Mouse (Mus musculus): ENCODE data around the gene Lrrc4b. TPM values are rescaled to one million over a fixed set of nuclear protein-coding genes. Genes with fewer than 3 reads are reported as not detected.

The Lrrc4b gene
- polyA plus RNA-seq, 1 experiment, result not detected

DNA sequence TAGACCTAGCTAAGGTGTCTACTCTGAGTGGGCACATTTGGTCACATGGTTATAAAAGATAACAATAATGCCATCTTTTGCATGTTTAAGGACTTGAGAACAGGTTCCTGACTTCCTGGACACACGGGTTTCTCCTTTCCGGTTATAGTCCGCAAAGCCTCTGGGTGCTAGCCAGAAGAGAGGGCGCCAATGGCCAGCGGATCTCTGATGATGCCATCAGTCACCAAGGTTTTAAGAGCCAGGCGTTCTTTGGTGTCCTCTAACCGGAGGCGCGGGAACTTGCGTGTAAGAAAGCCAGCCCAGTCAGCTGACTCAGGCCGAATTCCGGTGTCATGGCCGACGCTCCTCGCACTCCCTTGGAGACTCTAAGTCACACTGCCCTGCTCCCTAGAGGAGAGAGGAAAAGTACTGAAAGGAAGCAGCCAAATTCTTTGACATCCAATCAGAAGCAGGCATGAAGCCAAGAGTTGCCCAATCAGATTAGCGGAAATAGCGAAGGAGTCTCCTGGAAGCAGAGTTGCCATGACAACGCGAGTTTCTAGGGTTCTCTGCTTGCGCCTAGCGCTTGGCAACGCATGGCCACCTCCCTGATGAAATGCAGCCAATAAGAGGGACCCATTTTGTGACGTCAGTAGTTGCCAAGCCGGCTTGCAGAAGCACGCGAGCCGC is 23.3 kb upstream of the Lrrc4b start:
- Histone ChIP-seq H3K27ac (ENCODE audit: insufficient read depth, low read depth, low read length) (peak overlapping the region; percentile 13; the same call in 1 of the 2 replicates), H3K4me1 (ENCODE audit: control insufficient read depth, insufficient read depth, low read length) (peaks cover 11% of the 10 kb centered on the region), H3K4me3 (ENCODE audit: insufficient read depth, low read length) (peak overlapping the region; percentile 33)
- no peak for TF ChIP-seq POLR2A (IDR thresholded peaks at IDR 0.05; ENCODE audit: borderline replicate concordance, low read depth, low read length)
- TF ChIP-seq CTCF (IDR thresholded peaks at IDR 0.05; ENCODE audit: low read depth, low read length), result no peak

DNA sequence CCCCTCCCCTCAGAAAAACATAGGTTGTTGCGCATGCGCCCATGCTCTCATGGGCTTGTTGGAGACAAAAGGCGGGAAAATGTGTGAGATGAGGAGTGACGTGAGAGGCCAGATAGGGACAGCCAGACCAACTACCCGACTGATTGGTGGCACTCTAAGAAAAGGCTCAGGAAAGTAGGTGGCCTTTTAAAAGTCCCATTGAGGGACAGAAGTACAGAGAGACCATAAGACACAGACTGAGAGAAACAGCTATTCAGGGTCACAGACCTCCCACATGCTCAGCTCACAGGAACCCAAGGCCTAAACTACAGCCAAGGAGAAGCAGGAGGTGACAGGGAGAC is 22.8 kb upstream of the Lrrc4b start:
- H3K4me3 ChIP-seq (ENCODE audit: insufficient read depth, low read length), result peak overlapping the region; percentile 33
- H3K4me1 ChIP-seq (ENCODE audit: control insufficient read depth, insufficient read depth, low read length), result peaks cover 10% of the 10 kb centered on the region
- H3K27ac ChIP-seq (ENCODE audit: insufficient read depth, low read depth, low read length), result no peak overlapping the region
- no peak for TF ChIP-seq POLR2A (IDR thresholded peaks at IDR 0.05; ENCODE audit: borderline replicate concordance, low read depth, low read length)
- TF ChIP-seq CTCF (IDR thresholded peaks at IDR 0.05; ENCODE audit: low read depth, low read length), result no peak

DNA sequence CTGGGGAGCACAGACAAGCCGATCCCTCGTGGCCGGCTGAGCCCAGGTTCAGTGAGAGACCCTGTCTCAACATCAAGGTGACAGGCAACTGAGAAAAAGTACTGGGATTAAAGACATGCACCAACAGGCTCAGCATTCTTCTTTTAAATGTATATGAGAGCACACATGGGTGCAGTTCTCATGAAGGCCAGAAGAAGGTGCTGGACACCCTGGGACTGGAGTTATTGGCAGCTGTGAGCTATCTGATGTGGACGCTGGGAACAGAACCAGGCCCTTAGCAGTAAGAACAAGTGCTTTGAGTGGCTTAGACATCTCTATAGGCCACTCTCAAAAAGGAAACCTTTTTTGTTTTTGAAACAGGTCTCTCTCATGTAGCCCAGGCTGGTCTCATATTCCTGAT is 17.7 kb upstream of the Lrrc4b start:
- H3K4me3 ChIP-seq (ENCODE audit: insufficient read depth, low read length), result no peak overlapping the region
- H3K4me1 ChIP-seq (ENCODE audit: control insufficient read depth, insufficient read depth, low read length), result no peaks in the 10 kb centered on the region
- no peak overlapping the region for H3K27ac ChIP-seq (ENCODE audit: insufficient read depth, low read depth, low read length)
- TF ChIP-seq POLR2A (IDR thresholded peaks at IDR 0.05; ENCODE audit: borderline replicate concordance, low read depth, low read length) (no peak), CTCF (IDR thresholded peaks at IDR 0.05; ENCODE audit: low read depth, low read length) (no peak)

DNA sequence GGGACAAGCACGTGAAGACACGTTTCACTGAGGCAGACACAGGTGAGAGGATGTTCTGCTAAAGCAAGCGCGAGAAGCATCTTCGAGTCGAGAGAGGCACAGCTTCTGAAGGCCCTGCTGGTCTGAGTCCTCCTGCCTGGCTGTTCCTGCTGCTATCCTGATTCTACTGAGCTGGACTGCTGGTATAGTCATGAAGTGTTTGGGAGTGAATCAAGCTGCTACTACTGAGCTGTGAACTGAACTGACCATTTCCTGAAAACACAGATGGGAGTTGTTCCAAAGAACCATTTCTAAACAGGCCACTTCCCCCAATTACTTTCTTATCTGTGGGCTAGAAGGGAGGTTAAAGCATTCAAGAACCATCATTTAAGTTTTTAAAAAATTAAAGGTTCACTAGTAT is 15.5 kb upstream of the Lrrc4b start:
- TF ChIP-seq CTCF (IDR thresholded peaks at IDR 0.05; ENCODE audit: low read depth, low read length), result no peak
- no peak for TF ChIP-seq POLR2A (IDR thresholded peaks at IDR 0.05; ENCODE audit: borderline replicate concordance, low read depth, low read length)
- no peaks in the 10 kb centered on the region for H3K4me1 ChIP-seq (ENCODE audit: control insufficient read depth, insufficient read depth, low read length)
- H3K27ac ChIP-seq (ENCODE audit: insufficient read depth, low read depth, low read length), result no peak overlapping the region
- H3K4me3 ChIP-seq (ENCODE audit: insufficient read depth, low read length), result no peak overlapping the region

DNA sequence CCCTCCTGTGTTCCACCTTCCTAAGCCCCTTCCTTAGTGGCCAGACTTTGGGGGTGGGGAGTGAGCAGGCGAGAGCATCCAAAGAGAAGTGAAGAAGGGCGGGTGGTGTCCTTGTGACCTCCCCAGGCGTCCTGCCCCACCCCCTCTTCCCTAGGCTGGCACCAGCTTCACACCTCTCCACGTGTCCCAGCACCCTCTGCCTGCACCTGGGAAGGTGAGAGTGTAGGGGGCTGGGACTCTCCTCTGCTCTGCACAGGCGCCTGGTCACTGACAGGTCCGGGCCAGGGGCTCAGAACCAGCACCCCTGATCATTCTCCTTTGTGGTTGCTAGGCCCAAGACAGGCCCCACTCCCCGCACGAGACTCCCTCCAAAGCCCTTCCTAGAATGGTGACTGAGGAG is 1.2 kb upstream of the Lrrc4b start:
- no peaks in the 10 kb centered on the region for H3K4me1 ChIP-seq (ENCODE audit: control insufficient read depth, insufficient read depth, low read length)
- no peak overlapping the region for H3K4me3 ChIP-seq (ENCODE audit: insufficient read depth, low read length)
- TF ChIP-seq POLR2A (IDR thresholded peaks at IDR 0.05; ENCODE audit: borderline replicate concordance, low read depth, low read length), result no peak
- TF ChIP-seq CTCF (IDR thresholded peaks at IDR 0.05; ENCODE audit: low read depth, low read length), result no peak
- H3K27ac ChIP-seq (ENCODE audit: insufficient read depth, low read depth, low read length), result no peak overlapping the region

DNA sequence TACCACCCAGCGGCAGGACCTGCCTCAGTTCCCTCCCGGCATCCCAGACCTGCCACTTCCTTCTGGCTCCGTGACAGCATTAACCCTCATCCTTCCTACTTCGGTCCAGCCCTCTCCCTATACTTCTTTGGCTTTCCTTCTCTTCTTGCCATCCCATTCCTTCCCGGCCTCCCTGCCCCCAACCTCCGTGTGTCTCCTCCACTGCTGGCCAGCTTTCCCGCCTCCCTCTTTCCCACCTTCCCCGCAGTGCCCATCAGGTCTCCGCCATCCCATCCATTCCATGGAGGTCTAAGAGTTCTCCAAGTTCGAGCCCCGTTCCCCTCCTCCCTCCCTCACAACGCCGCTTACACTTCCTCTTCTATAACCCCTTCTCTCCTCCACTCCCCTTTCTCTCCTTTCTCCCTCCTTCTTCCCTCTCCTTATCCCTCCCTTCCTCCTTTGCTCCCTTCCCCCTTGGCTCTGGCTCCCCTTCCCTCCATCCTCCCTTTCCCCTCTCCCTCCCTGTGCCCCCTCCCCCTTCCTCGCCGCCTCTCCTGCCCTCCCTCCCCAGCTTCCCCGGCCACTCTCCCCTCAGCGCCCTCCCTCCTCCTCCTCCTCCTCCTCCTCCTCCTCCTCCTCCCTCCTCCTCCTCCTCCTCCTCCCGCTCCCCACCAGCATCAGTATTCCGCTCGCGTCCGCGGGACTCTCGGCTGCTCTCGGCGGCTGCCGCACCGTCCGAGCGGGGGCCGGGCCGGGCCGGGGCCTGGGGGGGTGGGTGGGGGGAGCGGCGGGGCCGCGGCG is 457 bp upstream of the Lrrc4b start:
- Histone ChIP-seq H3K27ac (ENCODE audit: insufficient read depth, low read depth, low read length) (no peak overlapping the region), H3K4me1 (ENCODE audit: control insufficient read depth, insufficient read depth, low read length) (no peaks in the 10 kb centered on the region), H3K4me3 (ENCODE audit: insufficient read depth, low read length) (no peak overlapping the region)
- TF ChIP-seq CTCF (IDR thresholded peaks at IDR 0.05; ENCODE audit: low read depth, low read length) (no peak), POLR2A (IDR thresholded peaks at IDR 0.05; ENCODE audit: borderline replicate concordance, low read depth, low read length) (no peak)

DNA sequence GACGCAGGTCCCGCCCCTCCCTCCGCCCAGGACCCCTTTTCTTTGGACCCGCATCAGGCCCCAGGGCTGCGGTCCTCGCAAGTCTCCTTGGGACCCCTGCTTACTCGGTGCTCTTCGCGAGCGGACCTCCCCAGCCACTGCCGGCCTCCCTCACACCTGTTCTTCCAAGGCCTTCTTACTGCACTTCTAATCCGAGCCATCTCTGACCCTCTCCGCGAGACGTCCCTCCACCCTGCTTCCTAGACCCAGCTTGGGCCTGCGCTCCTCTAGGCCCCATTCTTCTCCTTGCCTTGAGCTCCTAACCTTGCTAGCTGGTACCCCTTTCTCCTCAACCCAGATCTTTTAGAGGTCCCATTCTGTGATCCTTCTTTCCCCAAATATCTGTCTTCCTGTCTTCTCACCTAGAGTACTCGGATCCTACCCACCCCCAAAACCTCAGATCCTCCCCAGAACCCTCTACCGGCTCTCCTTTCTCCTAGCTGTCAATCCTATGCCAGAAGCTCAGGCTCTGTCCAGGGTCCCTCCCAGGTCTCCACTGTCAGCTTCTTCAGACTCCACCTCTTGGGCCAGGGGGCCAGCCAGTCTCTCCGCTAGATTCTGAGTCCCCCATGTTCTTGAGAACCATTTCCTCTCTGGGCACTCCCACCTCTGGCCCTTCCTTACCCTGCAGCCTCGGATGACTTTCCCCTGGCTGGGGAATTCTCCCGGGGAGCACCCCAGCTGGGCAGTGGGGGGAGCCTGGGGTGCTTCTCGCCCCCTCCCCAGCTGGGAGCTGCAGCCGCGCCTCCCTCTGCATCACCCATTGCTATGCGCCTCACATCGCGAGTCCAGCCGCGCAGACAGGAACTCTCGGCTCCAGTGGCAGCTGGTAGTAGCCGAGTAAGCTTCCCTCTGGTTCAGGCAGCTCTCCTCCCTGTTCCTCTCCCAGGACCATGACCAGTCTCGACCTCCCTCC is 993 bp downstream of the Lrrc4b start:
- TF ChIP-seq CTCF (IDR thresholded peaks at IDR 0.05; ENCODE audit: low read depth, low read length) (no peak), POLR2A (IDR thresholded peaks at IDR 0.05; ENCODE audit: borderline replicate concordance, low read depth, low read length) (no peak)
- no peaks in the 10 kb centered on the region for H3K4me1 ChIP-seq (ENCODE audit: control insufficient read depth, insufficient read depth, low read length)
- no peak overlapping the region for H3K27ac ChIP-seq (ENCODE audit: insufficient read depth, low read depth, low read length)
- no peak overlapping the region for H3K4me3 ChIP-seq (ENCODE audit: insufficient read depth, low read length)

DNA sequence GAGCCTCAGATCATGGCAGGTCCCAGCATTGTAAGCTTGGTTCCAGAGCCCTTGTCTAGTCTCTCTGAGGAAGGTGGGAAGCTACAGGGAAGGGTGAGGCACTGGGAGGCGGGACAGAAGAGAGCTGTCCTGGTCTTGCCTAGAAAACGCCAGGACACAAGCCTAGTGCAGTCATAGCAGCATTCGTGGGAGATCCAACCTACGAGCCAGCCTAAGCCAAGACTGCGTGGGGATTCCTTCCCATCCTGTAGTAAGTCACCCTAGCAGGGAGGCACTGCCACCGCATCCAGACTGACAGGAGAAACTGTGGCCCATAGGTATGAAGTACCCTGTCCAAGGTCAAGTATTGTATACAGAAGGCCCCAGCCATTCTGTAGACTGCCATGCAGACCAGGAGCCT is 3.7 kb downstream of the Lrrc4b start:
- Histone ChIP-seq H3K27ac (ENCODE audit: insufficient read depth, low read depth, low read length) (no peak overlapping the region), H3K4me3 (ENCODE audit: insufficient read depth, low read length) (no peak overlapping the region), H3K4me1 (ENCODE audit: control insufficient read depth, insufficient read depth, low read length) (no peaks in the 10 kb centered on the region)
- no peak for TF ChIP-seq CTCF (IDR thresholded peaks at IDR 0.05; ENCODE audit: low read depth, low read length)
- TF ChIP-seq POLR2A (IDR thresholded peaks at IDR 0.05; ENCODE audit: borderline replicate concordance, low read depth, low read length), result no peak

DNA sequence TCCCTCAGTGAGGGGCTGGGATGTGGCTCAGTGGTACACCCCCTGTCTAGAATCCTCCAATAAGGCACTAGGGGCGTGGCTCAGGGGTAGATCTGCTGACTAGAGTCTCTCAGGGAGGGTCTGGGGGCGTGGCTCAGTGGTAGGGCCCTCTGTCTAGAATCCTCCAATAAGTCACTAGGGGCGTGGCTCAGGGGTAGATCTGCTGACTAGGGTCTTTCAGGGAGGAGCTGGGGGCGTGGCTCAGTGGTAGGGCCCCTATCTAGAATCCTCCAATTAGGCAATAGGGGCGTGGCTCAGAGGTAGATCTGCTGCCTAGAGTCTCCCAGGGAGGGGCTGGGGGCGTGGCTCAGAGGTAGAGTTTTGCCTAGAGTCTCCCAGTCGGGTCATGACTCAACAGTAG is 4.6 kb downstream of the Lrrc4b start:
- H3K4me3 ChIP-seq (ENCODE audit: insufficient read depth, low read length), result no peak overlapping the region
- no peak for TF ChIP-seq CTCF (IDR thresholded peaks at IDR 0.05; ENCODE audit: low read depth, low read length)
- TF ChIP-seq POLR2A (IDR thresholded peaks at IDR 0.05; ENCODE audit: borderline replicate concordance, low read depth, low read length), result no peak
- no peak overlapping the region for H3K27ac ChIP-seq (ENCODE audit: insufficient read depth, low read depth, low read length)
- no peaks in the 10 kb centered on the region for H3K4me1 ChIP-seq (ENCODE audit: control insufficient read depth, insufficient read depth, low read length)

Data from bone marrow macrophage, adult 2 months (primary cell).